Mouse (Mus musculus): ENCODE results near the gene Khdc1a. TPM values are rescaled to one million over a fixed set of nuclear protein-coding genes. Genes with fewer than 3 reads are reported as not detected.
"Not testable (repeated sequence)": the region's sequence is repeated elsewhere in the genome, so short reads cannot be mapped to it uniquely, and the experiment has no call there.

Khdc1a gene
- polyA plus RNA-seq, 1 experiment from 2014 or later = not detected

GRCm38 (mm10) chr1:21320271-21320670, 29.2 kb upstream of the Khdc1a start:
- not testable (repeated sequence) for H3K36me3 ChIP-seq (ENCODE audit: control insufficient read depth, insufficient read depth, low read length); H3K9ac ChIP-seq (ENCODE audit: low read length); ATAC-seq (ENCODE audit: low read depth); H3K4me2 ChIP-seq (ENCODE audit: low read depth, low read length); H3K27me3 ChIP-seq (ENCODE audit: control insufficient read depth, insufficient read depth, low read depth, low read length); H3K4me3 ChIP-seq (ENCODE audit: low read length); H3K9me3 ChIP-seq (ENCODE audit: control insufficient read depth, low read length); H3K27ac ChIP-seq (ENCODE audit: low read length); H3K4me1 ChIP-seq (replicated peaks; ENCODE audit: control insufficient read depth, insufficient read depth, low read length)
- 87% methylated on average over 5 of the region's 5 CpGs for WGBS

DNA sequence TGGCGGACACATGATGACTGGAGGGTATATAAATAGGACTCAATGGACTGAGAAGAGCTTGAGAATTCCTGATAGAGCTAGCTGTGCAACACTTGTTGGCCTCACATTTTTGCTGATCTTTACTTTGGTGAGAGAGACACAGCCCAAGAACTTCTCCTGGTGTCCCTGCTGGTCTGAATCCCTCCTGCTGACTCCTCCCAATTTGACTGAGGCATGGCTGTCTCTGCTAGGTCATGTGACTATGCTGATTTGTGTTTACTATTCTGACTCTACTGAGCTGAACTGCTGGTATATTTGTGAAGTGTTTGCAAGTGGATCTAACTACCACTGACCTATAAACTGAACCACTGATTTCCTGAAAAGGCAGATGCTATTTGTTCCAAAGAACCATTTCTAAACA, 27.8 kb upstream of the Khdc1a start:
- Histone ChIP-seq H3K9me3 (ENCODE audit: control insufficient read depth, low read length) (0 out of 2 replicates have a peak, but pooled peaks cover under 1% of the 10 kb centered on the region), H3K27me3 (ENCODE audit: control insufficient read depth, insufficient read depth, low read depth, low read length) (no peaks in the 10 kb centered on the region), H3K4me2 (ENCODE audit: low read depth, low read length) (no peak overlapping the region), H3K36me3 (ENCODE audit: control insufficient read depth, insufficient read depth, low read length) (no peaks in the 10 kb centered on the region), H3K4me3 (ENCODE audit: low read length) (no peak overlapping the region), H3K27ac (ENCODE audit: low read length) (no peak overlapping the region), H3K9ac (ENCODE audit: low read length) (no peak overlapping the region), H3K4me1 (replicated peaks; ENCODE audit: control insufficient read depth, insufficient read depth, low read length) (no peaks in the 10 kb centered on the region)
- no peak for ATAC-seq (ENCODE audit: low read depth)
- 88% methylated on average over 1 of the region's 1 CpGs for WGBS

- WGBS = 74% methylated on average over 1 of the region's 1 CpGs
- Histone ChIP-seq H3K36me3 (ENCODE audit: control insufficient read depth, insufficient read depth, low read length) (no peaks in the 10 kb centered on the region), H3K9me3 (ENCODE audit: control insufficient read depth, low read length) (0 out of 2 replicates have a peak, but pooled peaks cover 3% of the 10 kb centered on the region), H3K27ac (ENCODE audit: low read length) (no peak overlapping the region), H3K4me3 (ENCODE audit: low read length) (no peak overlapping the region), H3K27me3 (ENCODE audit: control insufficient read depth, insufficient read depth, low read depth, low read length) (no peaks in the 10 kb centered on the region), H3K4me1 (replicated peaks; ENCODE audit: control insufficient read depth, insufficient read depth, low read length) (no peaks in the 10 kb centered on the region), H3K4me2 (ENCODE audit: low read depth, low read length) (no peak overlapping the region), H3K9ac (ENCODE audit: low read length) (no peak overlapping the region)
- no peak for ATAC-seq (ENCODE audit: low read depth)
Observed at GRCm38 (mm10) chr1:21323996-21324574, 25.4 kb upstream of the Khdc1a start.

GRCm38 (mm10) chr1:21324633-21325032, 24.8 kb upstream of the Khdc1a start:
- ATAC-seq (ENCODE audit: low read depth) = no peak
- Histone ChIP-seq H3K4me2 (ENCODE audit: low read depth, low read length) (no peak overlapping the region), H3K27me3 (ENCODE audit: control insufficient read depth, insufficient read depth, low read depth, low read length) (no peaks in the 10 kb centered on the region), H3K9ac (ENCODE audit: low read length) (no peak overlapping the region), H3K9me3 (ENCODE audit: control insufficient read depth, low read length) (0 out of 2 replicates have a peak, but pooled peaks cover 3% of the 10 kb centered on the region), H3K27ac (ENCODE audit: low read length) (no peak overlapping the region), H3K4me1 (replicated peaks; ENCODE audit: control insufficient read depth, insufficient read depth, low read length) (no peaks in the 10 kb centered on the region), H3K36me3 (ENCODE audit: control insufficient read depth, insufficient read depth, low read length) (no peaks in the 10 kb centered on the region), H3K4me3 (ENCODE audit: low read length) (no peak overlapping the region)
- 58% methylated on average over 1 of the region's 1 CpGs for WGBS

- WGBS = 81% methylated on average over 7 of the region's 7 CpGs
- no peak overlapping the region for H3K9ac ChIP-seq (ENCODE audit: low read length)
- no peak for ATAC-seq (ENCODE audit: low read depth)
- no peak overlapping the region for H3K4me2 ChIP-seq (ENCODE audit: low read depth, low read length)
- no peaks in the 10 kb centered on the region for H3K27me3 ChIP-seq (ENCODE audit: control insufficient read depth, insufficient read depth, low read depth, low read length)
- H3K36me3 ChIP-seq (ENCODE audit: control insufficient read depth, insufficient read depth, low read length) = no peaks in the 10 kb centered on the region
- H3K9me3 ChIP-seq (ENCODE audit: control insufficient read depth, low read length) = 0 out of 2 replicates have a peak, but pooled peaks cover 3% of the 10 kb centered on the region
- no peaks in the 10 kb centered on the region for H3K4me1 ChIP-seq (replicated peaks; ENCODE audit: control insufficient read depth, insufficient read depth, low read length)
- H3K27ac ChIP-seq (ENCODE audit: low read length) = no peak overlapping the region
- no peak overlapping the region for H3K4me3 ChIP-seq (ENCODE audit: low read length)
Observed at GRCm38 (mm10) chr1:21326733-21327132, 22.7 kb upstream of the Khdc1a start.

- H3K36me3 ChIP-seq (ENCODE audit: control insufficient read depth, insufficient read depth, low read length); H3K4me1 ChIP-seq (replicated peaks; ENCODE audit: control insufficient read depth, insufficient read depth, low read length); H3K27me3 ChIP-seq (ENCODE audit: control insufficient read depth, insufficient read depth, low read depth, low read length); H3K4me2 ChIP-seq (ENCODE audit: low read depth, low read length); H3K4me3 ChIP-seq (ENCODE audit: low read length); ATAC-seq (ENCODE audit: low read depth); H3K9me3 ChIP-seq (ENCODE audit: control insufficient read depth, low read length); H3K27ac ChIP-seq (ENCODE audit: low read length); H3K9ac ChIP-seq (ENCODE audit: low read length): not testable (repeated sequence)
Observed at GRCm38 (mm10) chr1:21331161-21331560, 18.3 kb upstream of the Khdc1a start.

GRCm38 (mm10) chr1:21333222-21333973, 16.0 kb upstream of the Khdc1a start:
- 73% methylated on average over 16 of the region's 16 CpGs for WGBS
- H3K9me3 ChIP-seq (ENCODE audit: control insufficient read depth, low read length) = no peaks in the 10 kb centered on the region
- H3K27ac ChIP-seq (ENCODE audit: low read length) = no peak overlapping the region
- H3K36me3 ChIP-seq (ENCODE audit: control insufficient read depth, insufficient read depth, low read length) = no peaks in the 10 kb centered on the region
- H3K27me3 ChIP-seq (ENCODE audit: control insufficient read depth, insufficient read depth, low read depth, low read length) = no peaks in the 10 kb centered on the region
- no peak overlapping the region for H3K9ac ChIP-seq (ENCODE audit: low read length)
- no peak for ATAC-seq (ENCODE audit: low read depth)
- H3K4me2 ChIP-seq (ENCODE audit: low read depth, low read length) = no peak overlapping the region
- no peak overlapping the region for H3K4me3 ChIP-seq (ENCODE audit: low read length)
- H3K4me1 ChIP-seq (replicated peaks; ENCODE audit: control insufficient read depth, insufficient read depth, low read length) = no peaks in the 10 kb centered on the region

GRCm38 (mm10) chr1:21335836-21336235, 13.6 kb upstream of the Khdc1a start:
- H3K4me3 ChIP-seq (ENCODE audit: low read length) = no peak overlapping the region
- no peak overlapping the region for H3K9ac ChIP-seq (ENCODE audit: low read length)
- H3K27me3 ChIP-seq (ENCODE audit: control insufficient read depth, insufficient read depth, low read depth, low read length) = no peaks in the 10 kb centered on the region
- no peak overlapping the region for H3K4me2 ChIP-seq (ENCODE audit: low read depth, low read length)
- H3K9me3 ChIP-seq (ENCODE audit: control insufficient read depth, low read length) = no peaks in the 10 kb centered on the region
- no peaks in the 10 kb centered on the region for H3K36me3 ChIP-seq (ENCODE audit: control insufficient read depth, insufficient read depth, low read length)
- no peak for ATAC-seq (ENCODE audit: low read depth)
- H3K27ac ChIP-seq (ENCODE audit: low read length) = no peak overlapping the region
- no peaks in the 10 kb centered on the region for H3K4me1 ChIP-seq (replicated peaks; ENCODE audit: control insufficient read depth, insufficient read depth, low read length)

DNA sequence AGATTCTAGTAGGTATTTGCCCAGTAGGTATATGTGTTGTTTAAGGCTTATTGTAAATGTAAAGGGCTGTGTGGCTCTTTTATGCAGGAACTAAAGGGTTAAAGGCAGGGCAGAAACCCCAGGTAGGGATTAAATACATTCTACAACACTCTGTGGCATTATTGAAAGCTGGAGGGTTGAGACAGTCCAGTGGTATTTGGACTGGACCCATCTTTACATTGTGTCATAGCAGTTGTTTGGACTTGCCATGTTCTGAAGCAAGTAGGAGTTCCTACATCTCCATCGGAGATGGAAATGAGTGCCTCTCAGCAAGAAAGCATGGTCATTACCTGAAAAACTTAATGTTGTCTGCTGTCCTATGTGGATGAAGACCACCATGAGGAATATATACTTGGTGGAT, 8.7 kb upstream of the Khdc1a start:
- H3K4me2 ChIP-seq (ENCODE audit: low read depth, low read length) = no peak overlapping the region
- H3K27me3 ChIP-seq (ENCODE audit: control insufficient read depth, insufficient read depth, low read depth, low read length) = no peaks in the 10 kb centered on the region
- ATAC-seq (ENCODE audit: low read depth) = no peak
- H3K9me3 ChIP-seq (ENCODE audit: control insufficient read depth, low read length) = no peaks in the 10 kb centered on the region
- H3K4me3 ChIP-seq (ENCODE audit: low read length) = no peak overlapping the region
- H3K36me3 ChIP-seq (ENCODE audit: control insufficient read depth, insufficient read depth, low read length) = no peaks in the 10 kb centered on the region
- H3K4me1 ChIP-seq (replicated peaks; ENCODE audit: control insufficient read depth, insufficient read depth, low read length) = no peaks in the 10 kb centered on the region
- no peak overlapping the region for H3K27ac ChIP-seq (ENCODE audit: low read length)
- no peak overlapping the region for H3K9ac ChIP-seq (ENCODE audit: low read length)
- 100% methylated on average over 1 of the region's 1 CpGs for WGBS

Measured in lung, embryonic 16.5 days (tissue).